Mouse (Mus musculus): ENCODE results near the gene H2-DMb1. TPM values are rescaled to one million over a fixed set of nuclear protein-coding genes. Genes with fewer than 3 reads are reported as not detected.
A peak's percentile ranks its signal among the peaks of the same experiment; 100 is the strongest.

The H2-DMb1 gene
- total and polyA plus RNA-seq, 3 experiments = 60.7 to 147 (median 102) TPM

DNA sequence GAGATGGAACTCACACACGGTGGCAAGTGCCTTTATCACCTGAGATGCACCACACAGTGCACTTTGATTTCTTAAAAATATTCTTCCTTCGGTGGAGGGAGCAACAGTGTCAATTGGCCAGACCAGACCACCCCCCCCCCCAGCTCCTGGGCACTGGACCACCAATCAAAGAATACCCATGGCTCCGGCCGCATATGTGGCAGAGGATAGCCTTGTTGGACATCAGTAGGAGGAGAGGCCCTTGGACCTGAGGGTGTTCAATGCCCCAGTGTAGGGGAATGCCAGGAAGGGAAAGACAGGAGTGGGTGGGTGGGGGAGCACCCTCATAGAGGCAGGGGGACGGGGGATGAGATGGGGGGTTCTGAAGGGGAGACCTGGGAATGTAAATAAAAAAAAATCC lies 53.9 kb downstream of the H2-DMb1 start:
- TF ChIP-seq UBTF (IDR thresholded peaks at IDR 0.05; ENCODE audit: low read depth, low read length) (no peak), ZNF384 (IDR thresholded peaks at IDR 0.05; ENCODE audit: low read depth, low read length) (no peak), IRF4 (IDR thresholded peaks at IDR 0.05; ENCODE audit: low read depth, low read length) (no peak), CHD1 (IDR thresholded peaks at IDR 0.05; ENCODE audit: low read depth, low read length) (no peak), RCOR1 (conservative IDR thresholded peaks at IDR 0.05; ENCODE audit: low read depth, low read length) (no peak), RAD21 (IDR thresholded peaks at IDR 0.05; ENCODE audit: low read depth, low read length) (no peak), ZC3H11A (IDR thresholded peaks at IDR 0.05; ENCODE audit: low read depth, low read length) (no peak), NRF1 (IDR thresholded peaks at IDR 0.05; ENCODE audit: low read depth, low read length) (no peak), MYC (IDR thresholded peaks at IDR 0.05; ENCODE audit: low read depth, low read length) (no peak), TBP (conservative IDR thresholded peaks at IDR 0.05; ENCODE audit: low read depth, low read length) (no peak), JUN (IDR thresholded peaks at IDR 0.05; ENCODE audit: insufficient read depth, low read depth, low read length) (no peak), MAX (IDR thresholded peaks at IDR 0.05; ENCODE audit: low read length) (no peak), POLR2A (IDR thresholded peaks at IDR 0.05; ENCODE audit: low read depth, low read length) (no peak), KAT2A (IDR thresholded peaks at IDR 0.05; ENCODE audit: insufficient replicate concordance, low read length) (no peak), JUND (conservative IDR thresholded peaks at IDR 0.05; ENCODE audit: low read depth, low read length) (no peak)
- Histone ChIP-seq H3K4me3 (replicated peaks in 1 of 3; ENCODE audit: low read depth in 2 of 3, low read length in 2 of 3, poor library complexity in 1 of 3) (peak overlapping the region in 2 of 3 experiments; percentile 9 to 97), H3K9me3 (replicated peaks; ENCODE audit: low read length) (peaks cover 8% of the 10 kb centered on the region), H3K27ac (ENCODE audit: insufficient read depth, low read depth) (no peak overlapping the region), H3K4me2 (ENCODE audit: insufficient read depth, low read depth, poor library complexity, severe bottlenecking) (peak overlapping the region; percentile 73), H3K27me3 (replicated peaks) (no peaks in the 10 kb centered on the region), H3K36me3 (replicated peaks in 1 of 2; ENCODE audit: control insufficient read depth in 1 of 2, insufficient read depth in 1 of 2, low read length in 1 of 2) (peaks cover 42 to 60% of the 10 kb centered on the region in 2 experiments), H3K4me1 (ENCODE audit: control insufficient read depth in 1 of 2, insufficient read depth in 2 of 2) (peaks cover 11 to 38% of the 10 kb centered on the region in 2 experiments), H3K9ac (ENCODE audit: insufficient read depth, low read depth) (no peak overlapping the region), H3K79me2 (replicated peaks; ENCODE audit: control insufficient read depth, extremely low read depth, insufficient read depth, poor library complexity, severe bottlenecking) (peaks cover 26% of the 10 kb centered on the region)
- dilution Hi-C loops (cut with MboI; ENCODE audit: extremely low pct_ligation_motif_present, extremely low pct_unique_long_range_greater_than_20kb, low sequenced_read_pairs) (no loop called here), in situ Hi-C loops (cut with MboI; ENCODE audit: low pct_ligation_motif_present, low pct_unique_long_range_greater_than_20kb, low sequenced_read_pairs) (no loop called here)
- DNase-seq (ENCODE audit: extremely low read depth) = no peak

GRCm38 (mm10) chr17:34207456-34207855 lies 54.6 kb downstream of the H2-DMb1 start:
- H3K36me3 ChIP-seq (replicated peaks in 1 of 2; ENCODE audit: control insufficient read depth in 1 of 2, insufficient read depth in 1 of 2, low read length in 1 of 2) = peaks cover 47 to 64% of the 10 kb centered on the region in 2 experiments
- no peak overlapping the region for H3K4me3 ChIP-seq (replicated peaks in 1 of 3; ENCODE audit: low read depth in 2 of 3, low read length in 2 of 3, poor library complexity in 1 of 3)
- H3K79me2 ChIP-seq (replicated peaks; ENCODE audit: control insufficient read depth, extremely low read depth, insufficient read depth, poor library complexity, severe bottlenecking) = peaks cover 26% of the 10 kb centered on the region
- TF ChIP-seq CHD1 (IDR thresholded peaks at IDR 0.05; ENCODE audit: low read depth, low read length) (no peak), JUND (conservative IDR thresholded peaks at IDR 0.05; ENCODE audit: low read depth, low read length) (no peak), MAZ (IDR thresholded peaks at IDR 0.05; ENCODE audit: low read depth, low read length) (no peak), KAT2A (IDR thresholded peaks at IDR 0.05; ENCODE audit: insufficient replicate concordance, low read length) (no peak), MXI1 (IDR thresholded peaks at IDR 0.05; ENCODE audit: low read depth, low read length) (no peak), TCF12 (IDR thresholded peaks at IDR 0.05; ENCODE audit: low read depth, low read length) (no peak), CTCF (conservative IDR thresholded peaks at IDR 0.05 in 1 of 2, IDR thresholded peaks at IDR 0.05 in 1 of 2; ENCODE audit: low read depth in 2 of 2, low read length in 2 of 2) (no peak), PAX5 (IDR thresholded peaks at IDR 0.05; ENCODE audit: low read length) (no peak), RCOR1 (conservative IDR thresholded peaks at IDR 0.05; ENCODE audit: low read depth, low read length) (no peak), UBTF (IDR thresholded peaks at IDR 0.05; ENCODE audit: low read depth, low read length) (no peak), USF2 (conservative IDR thresholded peaks at IDR 0.05; ENCODE audit: low read depth, low read length) (no peak), POLR2A (IDR thresholded peaks at IDR 0.05; ENCODE audit: low read depth, low read length) (no peak), ZMIZ1 (IDR thresholded peaks at IDR 0.05; ENCODE audit: low read depth, low read length) (no peak), HCFC1 (IDR thresholded peaks at IDR 0.05; ENCODE audit: low read depth, low read length) (no peak), ETS1 (conservative IDR thresholded peaks at IDR 0.05; ENCODE audit: low read depth, low read length) (no peak), IRF4 (IDR thresholded peaks at IDR 0.05; ENCODE audit: low read depth, low read length) (no peak), MAX (IDR thresholded peaks at IDR 0.05; ENCODE audit: low read length) (no peak), MEF2A (IDR thresholded peaks at IDR 0.05; ENCODE audit: borderline replicate concordance, low read depth, low read length) (no peak), GABPA (IDR thresholded peaks at IDR 0.05; ENCODE audit: insufficient replicate concordance, low read depth, low read length) (no peak), USF1 (IDR thresholded peaks at IDR 0.05; ENCODE audit: low read depth, low read length) (no peak)
- in situ Hi-C loops (cut with MboI; ENCODE audit: low pct_ligation_motif_present, low pct_unique_long_range_greater_than_20kb, low sequenced_read_pairs) = no loop called here
- dilution Hi-C loops (cut with MboI; ENCODE audit: extremely low pct_ligation_motif_present, extremely low pct_unique_long_range_greater_than_20kb, low sequenced_read_pairs) = no loop called here
- peaks cover 8% of the 10 kb centered on the region for H3K9me3 ChIP-seq (replicated peaks; ENCODE audit: low read length)
- H3K9ac ChIP-seq (ENCODE audit: insufficient read depth, low read depth) = no peak overlapping the region
- H3K4me1 ChIP-seq (ENCODE audit: control insufficient read depth in 1 of 2, insufficient read depth in 2 of 2) = peaks cover 11 to 36% of the 10 kb centered on the region in 2 experiments
- H3K27me3 ChIP-seq (replicated peaks) = no peaks in the 10 kb centered on the region
- no peak overlapping the region for H3K27ac ChIP-seq (ENCODE audit: insufficient read depth, low read depth)
- no peak overlapping the region for H3K4me2 ChIP-seq (ENCODE audit: insufficient read depth, low read depth, poor library complexity, severe bottlenecking)
- no peak for DNase-seq (ENCODE audit: extremely low read depth)
